Mouse (Mus musculus) c-Kit-positive CD71-positive TER-119-negative erythroid progenitor cells, embryonic 14.5 days (primary cell): ENCODE measurements at regions not wholly inside any gene's neighbourhood (a gene's known extent, or its start where the extent isn't known, plus 50 kb on each side); places are given as distances from the start of the nearest gene placed in this dataset.

ENCODE experiments used
- DNase-seq: peaks from one replicate; pipeline ENCODE4 v3.0.0-alpha.2; 2013; ENCODE audit warnings: low read depth

GRCm38 (mm10) chr2:143305747-143306570 is 227.7 kb downstream of the Otor start:
- no peak for DNase-seq

DNA sequence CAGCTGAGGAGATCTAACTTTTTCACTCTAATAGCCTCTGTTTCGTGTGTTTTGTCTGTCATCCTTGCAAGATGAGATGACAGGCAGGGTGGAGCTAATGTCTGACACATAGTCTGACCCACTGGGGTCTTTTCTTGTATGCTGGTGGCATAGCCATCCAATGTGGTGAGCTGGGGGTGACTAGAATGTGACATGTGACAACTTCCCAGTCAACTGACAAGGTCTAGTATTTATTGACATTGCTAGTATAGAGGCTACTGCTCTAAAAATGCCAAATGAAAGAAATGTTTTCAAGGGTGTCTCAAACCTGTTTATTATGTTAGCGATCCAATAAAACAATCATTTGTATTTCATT is 228.3 kb downstream of the Otor start:
- no peak for DNase-seq

- no peak for DNase-seq
Measured at GRCm38 (mm10) chr2:143325486-143325885, 220.5 kb upstream of the Pcsk2 start.

GRCm38 (mm10) chr2:143332071-143332470 is 213.9 kb upstream of the Pcsk2 start:
- DNase-seq: no peak

DNA sequence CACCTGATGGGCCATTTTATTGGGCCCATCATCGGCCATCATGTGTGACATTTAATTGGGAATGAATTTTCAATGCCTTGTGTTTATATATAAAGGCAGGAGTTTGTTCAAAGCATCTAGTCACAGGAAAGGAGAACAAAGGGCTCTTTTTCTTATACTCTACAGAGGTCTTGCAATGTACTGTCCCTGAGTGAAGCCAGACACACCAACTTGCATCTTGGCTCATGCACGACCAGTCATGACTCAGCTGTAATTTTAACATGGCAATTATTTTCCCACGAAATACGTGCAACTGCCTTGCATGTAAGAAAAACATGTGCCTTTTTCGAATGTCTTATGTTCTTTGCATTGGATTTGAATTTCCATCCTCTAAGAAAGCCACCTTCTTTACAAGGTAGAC is 205.6 kb upstream of the Pcsk2 start:
- DNase-seq: no peak

GRCm38 (mm10) chr2:143364193-143364592 is 181.8 kb upstream of the Pcsk2 start:
- no peak for DNase-seq

- no peak for DNase-seq
Measured at GRCm38 (mm10) chr2:143365976-143366375, 180.0 kb upstream of the Pcsk2 start.
